Mouse (Mus musculus): ENCODE measurements at regions not wholly inside any gene's neighbourhood (a gene's known extent, or its start where the extent isn't known, plus 50 kb on each side); places are given as distances from the start of the nearest gene placed in this dataset.

- WGBS = 64% methylated on average over 1 of the region's 1 CpGs
- ATAC-seq = no peak
- Histone ChIP-seq H3K4me3 (ENCODE audit: low read depth, low read length) (no peak overlapping the region), H3K27me3 (replicated peaks; ENCODE audit: control insufficient read depth, insufficient read depth, low read length) (no peaks in the 10 kb centered on the region), H3K4me2 (replicated peaks; ENCODE audit: low read depth) (no peak overlapping the region), H3K9ac (ENCODE audit: low read depth, low read length) (no peak overlapping the region), H3K36me3 (ENCODE audit: control insufficient read depth, insufficient read depth) (no peaks in the 10 kb centered on the region), H3K9me3 (ENCODE audit: control insufficient read depth) (no peaks in the 10 kb centered on the region), H3K27ac (ENCODE audit: low read depth, low read length) (no peak overlapping the region), H3K4me1 (replicated peaks; ENCODE audit: control insufficient read depth, insufficient read depth, low read length) (no peaks in the 10 kb centered on the region)
- no peak for TF ChIP-seq CTCF (IDR thresholded peaks at IDR 0.05; ENCODE audit: low read depth)
Observed at GRCm38 (mm10) chr4:56643491-56643890, 96.4 kb upstream of the Gm26657 start.

GRCm38 (mm10) chr4:56639709-56640108, 100.2 kb upstream of the Gm26657 start:
- H3K4me1 ChIP-seq (replicated peaks; ENCODE audit: control insufficient read depth, insufficient read depth, low read length) = no peaks in the 10 kb centered on the region
- no peak overlapping the region for H3K9ac ChIP-seq (ENCODE audit: low read depth, low read length)
- no peak overlapping the region for H3K4me2 ChIP-seq (replicated peaks; ENCODE audit: low read depth)
- H3K4me3 ChIP-seq (ENCODE audit: low read depth, low read length) = no peak overlapping the region
- no peaks in the 10 kb centered on the region for H3K36me3 ChIP-seq (ENCODE audit: control insufficient read depth, insufficient read depth)
- no peak for TF ChIP-seq CTCF (IDR thresholded peaks at IDR 0.05; ENCODE audit: low read depth)
- no peaks in the 10 kb centered on the region for H3K27me3 ChIP-seq (replicated peaks; ENCODE audit: control insufficient read depth, insufficient read depth, low read length)
- no peak overlapping the region for H3K27ac ChIP-seq (ENCODE audit: low read depth, low read length)
- 28% methylated on average over 4 of the region's 4 CpGs for WGBS
- no peaks in the 10 kb centered on the region for H3K9me3 ChIP-seq (ENCODE audit: control insufficient read depth)
- ATAC-seq = peak; percentile 69

- no peak overlapping the region for H3K9ac ChIP-seq (ENCODE audit: low read depth, low read length)
- H3K4me2 ChIP-seq (replicated peaks; ENCODE audit: low read depth) = no peak overlapping the region
- no peaks in the 10 kb centered on the region for H3K36me3 ChIP-seq (ENCODE audit: control insufficient read depth, insufficient read depth)
- WGBS = 27% methylated on average over 14 of the region's 14 CpGs
- H3K4me1 ChIP-seq (replicated peaks; ENCODE audit: control insufficient read depth, insufficient read depth, low read length) = no peaks in the 10 kb centered on the region
- no peak for ATAC-seq
- H3K27me3 ChIP-seq (replicated peaks; ENCODE audit: control insufficient read depth, insufficient read depth, low read length) = no peaks in the 10 kb centered on the region
- no peak overlapping the region for H3K27ac ChIP-seq (ENCODE audit: low read depth, low read length)
- no peaks in the 10 kb centered on the region for H3K9me3 ChIP-seq (ENCODE audit: control insufficient read depth)
- TF ChIP-seq CTCF (IDR thresholded peaks at IDR 0.05; ENCODE audit: low read depth) = no peak
- H3K4me3 ChIP-seq (ENCODE audit: low read depth, low read length) = no peak overlapping the region
Observed at GRCm38 (mm10) chr4:56638704-56639478, 101.0 kb upstream of the Gm26657 start.

- Histone ChIP-seq H3K4me3 (ENCODE audit: low read depth, low read length) (no peak overlapping the region), H3K9ac (ENCODE audit: low read depth, low read length) (no peak overlapping the region), H3K4me1 (replicated peaks; ENCODE audit: control insufficient read depth, insufficient read depth, low read length) (no peaks in the 10 kb centered on the region), H3K36me3 (ENCODE audit: control insufficient read depth, insufficient read depth) (no peaks in the 10 kb centered on the region), H3K4me2 (replicated peaks; ENCODE audit: low read depth) (no peak overlapping the region), H3K9me3 (ENCODE audit: control insufficient read depth) (no peaks in the 10 kb centered on the region), H3K27ac (ENCODE audit: low read depth, low read length) (no peak overlapping the region), H3K27me3 (replicated peaks; ENCODE audit: control insufficient read depth, insufficient read depth, low read length) (no peaks in the 10 kb centered on the region)
- TF ChIP-seq CTCF (IDR thresholded peaks at IDR 0.05; ENCODE audit: low read depth) = no peak
- 88% methylated on average over 1 of the region's 1 CpGs for WGBS
- ATAC-seq = no peak
Observed at GRCm38 (mm10) chr4:56636265-56636664, 103.6 kb upstream of the Gm26657 start.

- WGBS = 41% methylated on average over 4 of the region's 4 CpGs
- H3K27ac ChIP-seq (ENCODE audit: low read depth, low read length) = no peak overlapping the region
- H3K27me3 ChIP-seq (replicated peaks; ENCODE audit: control insufficient read depth, insufficient read depth, low read length) = no peaks in the 10 kb centered on the region
- H3K9ac ChIP-seq (ENCODE audit: low read depth, low read length) = no peak overlapping the region
- no peaks in the 10 kb centered on the region for H3K9me3 ChIP-seq (ENCODE audit: control insufficient read depth)
- no peaks in the 10 kb centered on the region for H3K36me3 ChIP-seq (ENCODE audit: control insufficient read depth, insufficient read depth)
- H3K4me1 ChIP-seq (replicated peaks; ENCODE audit: control insufficient read depth, insufficient read depth, low read length) = no peaks in the 10 kb centered on the region
- no peak overlapping the region for H3K4me3 ChIP-seq (ENCODE audit: low read depth, low read length)
- H3K4me2 ChIP-seq (replicated peaks; ENCODE audit: low read depth) = no peak overlapping the region
- no peak for ATAC-seq
- TF ChIP-seq CTCF (IDR thresholded peaks at IDR 0.05; ENCODE audit: low read depth) = no peak
Observed at GRCm38 (mm10) chr4:56633528-56633927, 106.3 kb upstream of the Gm26657 start.

GRCm38 (mm10) chr4:56630251-56630650, 109.6 kb upstream of the Gm26657 start:
- Histone ChIP-seq H3K36me3 (ENCODE audit: control insufficient read depth, insufficient read depth) (no peaks in the 10 kb centered on the region), H3K4me2 (replicated peaks; ENCODE audit: low read depth) (no peak overlapping the region), H3K9me3 (ENCODE audit: control insufficient read depth) (no peaks in the 10 kb centered on the region), H3K4me1 (replicated peaks; ENCODE audit: control insufficient read depth, insufficient read depth, low read length) (no peaks in the 10 kb centered on the region), H3K4me3 (ENCODE audit: low read depth, low read length) (no peak overlapping the region), H3K9ac (ENCODE audit: low read depth, low read length) (no peak overlapping the region), H3K27me3 (replicated peaks; ENCODE audit: control insufficient read depth, insufficient read depth, low read length) (no peaks in the 10 kb centered on the region), H3K27ac (ENCODE audit: low read depth, low read length) (no peak overlapping the region)
- WGBS = 62% methylated on average over 6 of the region's 6 CpGs
- TF ChIP-seq CTCF (IDR thresholded peaks at IDR 0.05; ENCODE audit: low read depth) = no peak
- no peak for ATAC-seq

Measured in intestine, postnatal 0 days (tissue).